Mouse (Mus musculus): ENCODE results near the gene Rai14.

Gene Rai14

GRCm38 (mm10) chr15:10616001-10616400 is 98.4 kb downstream of the Rai14 start:
- DNase-seq (ENCODE audit: low read depth, low spot score), result no peak

GRCm38 (mm10) chr15:10611040-10611439 is 103.4 kb downstream of the Rai14 start:
- no peak for DNase-seq (ENCODE audit: low read depth, low spot score)

GRCm38 (mm10) chr15:10609107-10609506 is 105.3 kb downstream of the Rai14 start:
- no peak for DNase-seq (ENCODE audit: low read depth, low spot score)

GRCm38 (mm10) chr15:10608508-10609098 is 105.8 kb downstream of the Rai14 start:
- DNase-seq (ENCODE audit: low read depth, low spot score), result no peak

GRCm38 (mm10) chr15:10599413-10599812 is 115.0 kb downstream of the Rai14 start:
- no peak for DNase-seq (ENCODE audit: low read depth, low spot score)

- DNase-seq (ENCODE audit: low read depth, low spot score), result peak; percentile 24
Measured at GRCm38 (mm10) chr15:10598259-10599225, 115.9 kb downstream of the Rai14 start.

- DNase-seq (ENCODE audit: low read depth, low spot score), result no peak
Measured at GRCm38 (mm10) chr15:10596871-10597270, 117.6 kb downstream of the Rai14 start.

- no peak for DNase-seq (ENCODE audit: low read depth, low spot score)
Measured at GRCm38 (mm10) chr15:10595408-10595807, 119.0 kb downstream of the Rai14 start.

- no peak for DNase-seq (ENCODE audit: low read depth, low spot score)
Measured at GRCm38 (mm10) chr15:10594910-10595309, 119.5 kb downstream of the Rai14 start.

- no peak for DNase-seq (ENCODE audit: low read depth, low spot score)
Measured at GRCm38 (mm10) chr15:10593094-10593493, 121.3 kb downstream of the Rai14 start.

- no peak for DNase-seq (ENCODE audit: low read depth, low spot score)
Measured at GRCm38 (mm10) chr15:10586565-10586964, 127.9 kb downstream of the Rai14 start.

GRCm38 (mm10) chr15:10584359-10585187 is 129.9 kb downstream of the Rai14 start:
- no peak for DNase-seq (ENCODE audit: low read depth, low spot score)

- DNase-seq (ENCODE audit: low read depth, low spot score), result peak; percentile 32
Measured at GRCm38 (mm10) chr15:10583408-10583807, 131.0 kb downstream of the Rai14 start.

GRCm38 (mm10) chr15:10579159-10579558 is 135.3 kb downstream of the Rai14 start:
- no peak for DNase-seq (ENCODE audit: low read depth, low spot score)

GRCm38 (mm10) chr15:10566486-10566885 is 147.9 kb downstream of the Rai14 start:
- DNase-seq (ENCODE audit: low read depth, low spot score), result no peak

GRCm38 (mm10) chr15:10564201-10564600 is 150.2 kb downstream of the Rai14 start:
- DNase-seq (ENCODE audit: low read depth, low spot score), result no peak

GRCm38 (mm10) chr15:10562281-10562680 is 152.1 kb downstream of the Rai14 start:
- DNase-seq (ENCODE audit: low read depth, low spot score), result no peak

- DNase-seq (ENCODE audit: low read depth, low spot score), result no peak
Measured at GRCm38 (mm10) chr15:10560005-10560404, 154.4 kb downstream of the Rai14 start.

GRCm38 (mm10) chr15:10558465-10558864 is 156.0 kb downstream of the Rai14 start, which contains the start of gene Ttc23l:
Gene Ttc23l (minus strand): TSS chr15:10558668.
- DNase-seq (ENCODE audit: low read depth, low spot score), result no peak

GRCm38 (mm10) chr15:10554336-10554735 is 160.1 kb downstream of the Rai14 start:
- no peak for DNase-seq (ENCODE audit: low read depth, low spot score)

GRCm38 (mm10) chr15:10540271-10541088 is 173.9 kb downstream of the Rai14 start:
- no peak for DNase-seq (ENCODE audit: low read depth, low spot score)

All from embryo, embryonic 11.5 days (tissue).